Mouse (Mus musculus) cortical plate, adult 2 months (tissue): ENCODE data around the gene Wdr25. TPM values are rescaled to one million over a fixed set of nuclear protein-coding genes. Genes with fewer than 3 reads are reported as not detected.
A peak's percentile ranks its signal among the peaks of the same experiment; 100 is the strongest.

Experiments used
- H3K27ac ChIP-seq: fragments of 200-500 bp; 2 replicates; pipeline ENCODE4 v1.5.1; 2012; ENCODE audit warnings: low read length, control low read depth, inconsistent platforms; ENCODE audit not compliant: insufficient read depth
- H3K4me1 ChIP-seq: fragments of 200-500 bp; 2 replicates; pipeline ENCODE4 v1.6.1; 2011; ENCODE audit warnings: low read length; ENCODE audit not compliant: control insufficient read depth, insufficient read depth
- H3K4me3 ChIP-seq: fragments of 200-500 bp; 2 replicates; pipeline ENCODE4 v1.5.1; 2011; ENCODE audit warnings: mild to moderate bottlenecking, low read length, control low read depth; ENCODE audit not compliant: insufficient read depth
- CTCF ChIP-seq: fragments of 200-500 bp; IDR thresholded peaks from 2 replicates; pipeline ENCODE4 v1.5.1; 2011; ENCODE audit warnings: mild to moderate bottlenecking, control low read depth, low read length; ENCODE audit not compliant: insufficient read depth; ENCODE audit errors: extremely low read depth
- POLR2A ChIP-seq: fragments of 200-500 bp; IDR thresholded peaks from 2 replicates; pipeline ENCODE4 v1.6.1; 2011; ENCODE audit warnings: mild to moderate bottlenecking, low read length, control low read depth; ENCODE audit not compliant: insufficient read depth; ENCODE audit errors: extremely low read depth
- polyA plus RNA-seq: library from polyadenylated mRNA; depleted of rRNA; stranded (reverse); fragments of >200 nt; gene quantifications from 2 replicates; pipeline ENCODE4 v1.2.3, GENCODE M21; 2012

The Wdr25 gene
- polyA plus RNA-seq, 1 experiment = 13.6 TPM

DNA sequence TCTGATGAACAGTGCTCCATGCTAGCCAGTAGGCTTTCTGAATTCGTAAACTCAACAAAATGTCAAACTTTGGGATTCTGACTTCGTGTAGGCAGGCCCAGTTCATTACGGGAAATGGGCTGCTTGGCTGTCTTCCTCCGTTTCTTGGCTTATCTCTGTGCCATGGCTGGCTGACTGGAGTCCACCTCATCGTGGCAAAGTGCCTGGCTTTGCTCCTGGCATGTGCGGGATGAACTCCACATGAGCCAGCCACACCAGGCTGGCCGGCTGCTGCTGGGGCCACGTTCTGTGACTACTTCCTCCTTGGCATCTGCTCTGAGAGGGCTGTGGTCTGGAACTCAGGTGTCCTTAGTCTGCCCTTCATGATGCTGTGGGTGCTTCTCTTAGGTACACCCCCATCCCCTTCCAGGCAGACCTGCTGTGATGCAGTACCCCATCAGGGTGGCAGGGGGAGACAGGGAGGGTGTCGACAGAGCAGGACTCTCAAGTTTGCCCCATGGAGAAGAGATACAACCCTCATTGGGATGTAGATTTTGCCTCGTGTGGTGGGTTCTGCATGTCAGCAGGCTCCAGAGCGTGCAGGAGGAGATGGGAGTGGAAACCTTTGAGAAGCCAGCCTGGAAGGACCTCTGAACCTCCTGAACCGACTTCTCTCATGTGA, 102.7 kb downstream of the Wdr25 start:
- no peak overlapping the region for H3K27ac ChIP-seq
- H3K4me1 ChIP-seq = no peaks in the 10 kb centered on the region
- no peak overlapping the region for H3K4me3 ChIP-seq
- peak; percentile 27; the same call in 1 of the 2 replicates for TF ChIP-seq CTCF
- TF ChIP-seq POLR2A = no peak

- Histone ChIP-seq H3K27ac (no peak overlapping the region), H3K4me3 (no peak overlapping the region), H3K4me1 (no peaks in the 10 kb centered on the region)
- TF ChIP-seq CTCF = no peak
- TF ChIP-seq POLR2A = no peak
Measured at GRCm38 (mm10) chr12:108997249-108997648, 103.8 kb downstream of the Wdr25 start.

- TF ChIP-seq CTCF = no peak
- Histone ChIP-seq H3K4me1 (no peaks in the 10 kb centered on the region), H3K4me3 (no peak overlapping the region), H3K27ac (no peak overlapping the region)
Measured at GRCm38 (mm10) chr12:109002978-109003377, 109.5 kb downstream of the Wdr25 start.

- H3K4me1 ChIP-seq = no peaks in the 10 kb centered on the region
- no peak overlapping the region for H3K4me3 ChIP-seq
- TF ChIP-seq POLR2A (no peak), CTCF (no peak)
- H3K27ac ChIP-seq = no peak overlapping the region
Measured at GRCm38 (mm10) chr12:109010070-109010649, 116.7 kb downstream of the Wdr25 start.

GRCm38 (mm10) chr12:109022181-109022691, 128.8 kb downstream of the Wdr25 start:
- Histone ChIP-seq H3K27ac (no peak overlapping the region), H3K4me3 (no peak overlapping the region), H3K4me1 (no peaks in the 10 kb centered on the region)
- no peak for TF ChIP-seq CTCF

GRCm38 (mm10) chr12:109022966-109023365, 129.5 kb downstream of the Wdr25 start:
- no peak overlapping the region for H3K4me3 ChIP-seq
- TF ChIP-seq CTCF = no peak
- TF ChIP-seq POLR2A = no peak
- no peak overlapping the region for H3K27ac ChIP-seq
- H3K4me1 ChIP-seq = no peaks in the 10 kb centered on the region

GRCm38 (mm10) chr12:109023780-109024179, 130.3 kb downstream of the Wdr25 start:
- TF ChIP-seq POLR2A (no peak), CTCF (no peak)
- H3K4me1 ChIP-seq = no peaks in the 10 kb centered on the region
- H3K27ac ChIP-seq = no peak overlapping the region
- no peak overlapping the region for H3K4me3 ChIP-seq

GRCm38 (mm10) chr12:109037026-109037425, 143.6 kb downstream of the Wdr25 start:
- Histone ChIP-seq H3K4me3 (no peak overlapping the region), H3K4me1 (no peaks in the 10 kb centered on the region), H3K27ac (no peak overlapping the region)
- no peak for TF ChIP-seq POLR2A
- no peak for TF ChIP-seq CTCF

GRCm38 (mm10) chr12:109038179-109038819, 144.9 kb downstream of the Wdr25 start:
- Histone ChIP-seq H3K4me1 (no peaks in the 10 kb centered on the region), H3K27ac (no peak overlapping the region), H3K4me3 (no peak overlapping the region)
- TF ChIP-seq POLR2A = no peak
- TF ChIP-seq CTCF = no peak

- no peaks in the 10 kb centered on the region for H3K4me1 ChIP-seq
- no peak for TF ChIP-seq CTCF
- TF ChIP-seq POLR2A = no peak
- no peak overlapping the region for H3K4me3 ChIP-seq
- no peak overlapping the region for H3K27ac ChIP-seq
Measured at GRCm38 (mm10) chr12:109039311-109039710, 145.9 kb downstream of the Wdr25 start.
